Mouse (Mus musculus): ENCODE results near the gene Mt2. TPM values are rescaled to one million over a fixed set of nuclear protein-coding genes. Genes with fewer than 3 reads are reported as not detected.
"Not testable (repeated sequence)": the region's sequence is repeated elsewhere in the genome, so short reads cannot be mapped to it uniquely, and the experiment has no call there.

Mt2 gene
- polyA plus RNA-seq (2015; fragmentation: Nextera tagmentation; extraction: Ambion mirVana) = 30.4 and 53.8 TPM in 2 replicates

DNA sequence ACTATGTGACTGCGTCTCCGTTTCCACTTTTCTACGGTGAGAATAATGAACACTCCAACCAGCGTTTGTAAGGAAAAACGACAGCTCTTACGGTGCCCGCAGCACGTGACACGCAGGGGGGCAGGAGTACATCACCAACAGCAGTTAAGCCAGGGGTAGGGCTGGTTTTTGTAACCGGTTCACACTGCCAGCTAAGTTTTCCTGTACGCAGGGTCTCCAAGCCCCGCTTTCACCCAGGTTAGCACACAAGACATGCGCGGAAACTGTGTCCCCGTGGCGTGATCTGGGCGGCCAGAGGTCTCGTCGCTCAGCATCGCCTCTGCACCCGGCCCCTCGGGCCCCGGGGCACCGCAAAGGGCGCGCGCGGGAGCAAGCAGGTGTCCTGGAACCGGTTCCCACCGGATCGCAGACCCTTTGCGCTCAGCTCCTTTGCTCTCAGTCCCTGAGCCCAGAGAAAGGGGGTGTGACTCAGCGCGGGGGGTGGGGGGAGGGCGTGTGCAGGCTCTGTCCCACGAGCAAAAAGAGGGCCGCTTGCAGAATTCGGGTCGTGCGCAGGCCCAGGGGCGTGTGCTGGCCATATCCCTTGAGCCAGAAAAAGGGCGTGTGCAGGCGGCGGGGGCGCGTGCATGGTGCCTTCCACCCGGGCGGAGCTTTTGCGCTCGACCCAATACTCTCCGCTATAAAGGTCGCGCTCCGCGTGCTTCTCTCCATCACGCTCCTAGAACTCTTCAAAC is at the start of gene Mt2:
Mt2 (plus strand) TSS at position 590 of the 734 bp plus-strand sequence.
- Histone ChIP-seq H3K4me3 (ENCODE audit: low read length) (peak within 1 kb of the TSS; percentile 48), H3K9ac (ENCODE audit: low read depth, low read length) (peak within 1 kb of the TSS; percentile 62), H3K36me3 (ENCODE audit: control insufficient read depth, insufficient read depth, low read length) (no peaks in the 10 kb centered on the region), H3K4me1 (ENCODE audit: control insufficient read depth, insufficient read depth, low read depth, low read length) (peaks cover 12% of the 10 kb centered on the region), H3K27me3 (replicated peaks; ENCODE audit: control insufficient read depth, insufficient read depth, low read length) (peaks cover 38% of the 10 kb centered on the region), H3K27ac (ENCODE audit: low read depth, low read length) (peak within 1 kb of the TSS; percentile 44; the same call in 1 of the 2 replicates), H3K9me3 (ENCODE audit: control insufficient read depth, low read length) (no peaks in the 10 kb centered on the region), H3K4me2 (ENCODE audit: low read length) (peak within 1 kb of the TSS; percentile 88)
- peak; percentile 65 for ATAC-seq
- under 1% methylated on average over 54 of the region's 56 CpGs for WGBS

DNA sequence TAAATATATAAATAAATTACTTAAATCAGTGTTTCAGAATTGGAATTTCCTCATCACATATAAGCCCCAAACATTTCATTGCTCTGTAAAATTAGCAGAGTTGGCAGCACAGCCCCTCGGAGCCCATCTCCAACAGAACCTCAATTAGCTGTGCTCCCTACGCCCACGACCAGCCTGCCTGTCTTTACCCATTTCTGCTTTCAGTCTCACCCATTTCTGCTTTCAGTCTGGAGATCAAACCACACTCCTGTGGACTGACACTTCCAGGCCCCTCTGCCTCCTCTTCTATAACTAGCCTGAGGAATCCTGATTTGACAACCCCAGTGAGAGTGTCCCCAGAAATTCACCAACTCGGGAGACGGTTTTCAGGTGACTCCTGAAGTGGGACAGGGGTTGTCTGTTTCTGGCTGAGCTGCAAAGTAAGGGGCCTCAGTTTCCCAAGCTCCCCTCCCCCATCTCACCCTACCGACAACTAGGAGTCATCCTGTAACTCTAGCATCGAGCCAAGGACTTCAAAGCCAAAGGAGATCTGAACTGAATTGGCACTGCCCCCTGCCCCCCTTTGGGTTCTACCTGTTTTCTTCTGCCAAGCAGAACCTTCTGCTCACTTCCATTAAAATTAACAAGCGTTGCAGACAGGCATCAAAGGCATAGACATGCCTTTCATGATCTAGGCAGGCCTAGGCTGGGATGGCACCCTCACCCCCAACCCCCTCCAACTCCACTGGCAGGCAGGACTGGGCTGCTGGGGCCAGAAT is 49.6 kb upstream of the Mt2 start:
- no peak overlapping the region for H3K27ac ChIP-seq (ENCODE audit: low read depth, low read length)
- no peaks in the 10 kb centered on the region for H3K36me3 ChIP-seq (ENCODE audit: control insufficient read depth, insufficient read depth, low read length)
- no peaks in the 10 kb centered on the region for H3K9me3 ChIP-seq (ENCODE audit: control insufficient read depth, low read length)
- no peak overlapping the region for H3K4me3 ChIP-seq (ENCODE audit: low read length)
- H3K4me2 ChIP-seq (ENCODE audit: low read length) = no peak overlapping the region
- H3K4me1 ChIP-seq (ENCODE audit: control insufficient read depth, insufficient read depth, low read depth, low read length) = peaks cover 8% of the 10 kb centered on the region
- H3K9ac ChIP-seq (ENCODE audit: low read depth, low read length) = no peak overlapping the region
- ATAC-seq = no peak
- WGBS = 49% methylated on average over 8 of the region's 8 CpGs
- H3K27me3 ChIP-seq (replicated peaks; ENCODE audit: control insufficient read depth, insufficient read depth, low read length) = no peaks in the 10 kb centered on the region

DNA sequence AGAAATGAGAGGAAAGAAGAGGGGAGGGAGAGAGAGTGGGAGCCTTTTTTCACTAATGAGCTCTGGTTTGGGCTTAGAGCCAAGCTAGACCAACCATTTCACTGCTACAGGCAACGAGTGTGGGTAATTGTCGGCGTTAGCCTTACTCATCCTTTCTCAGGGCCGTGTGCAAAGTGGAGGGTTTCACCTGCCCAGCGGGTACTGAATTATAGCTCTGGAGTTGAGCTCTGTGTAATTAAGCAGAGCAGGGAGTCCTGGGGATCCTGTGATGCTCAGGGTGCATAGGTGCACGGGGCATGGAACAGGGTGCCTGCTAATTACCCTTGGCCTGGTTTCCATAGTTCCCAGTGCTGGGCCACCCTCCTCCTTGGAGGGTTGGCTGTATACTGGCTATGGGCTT is 44.8 kb upstream of the Mt2 start:
- H3K4me1 ChIP-seq (ENCODE audit: control insufficient read depth, insufficient read depth, low read depth, low read length) = peaks cover 2% of the 10 kb centered on the region; the same call in 1 of the 2 replicates
- H3K4me3 ChIP-seq (ENCODE audit: low read length) = no peak overlapping the region
- no peaks in the 10 kb centered on the region for H3K9me3 ChIP-seq (ENCODE audit: control insufficient read depth, low read length)
- WGBS = 54% methylated on average over 6 of the region's 6 CpGs
- H3K27me3 ChIP-seq (replicated peaks; ENCODE audit: control insufficient read depth, insufficient read depth, low read length) = no peaks in the 10 kb centered on the region
- no peaks in the 10 kb centered on the region for H3K36me3 ChIP-seq (ENCODE audit: control insufficient read depth, insufficient read depth, low read length)
- no peak overlapping the region for H3K4me2 ChIP-seq (ENCODE audit: low read length)
- ATAC-seq = peak; percentile 56; the same call in 1 of the 2 replicates
- H3K27ac ChIP-seq (ENCODE audit: low read depth, low read length) = no peak overlapping the region
- H3K9ac ChIP-seq (ENCODE audit: low read depth, low read length) = no peak overlapping the region

DNA sequence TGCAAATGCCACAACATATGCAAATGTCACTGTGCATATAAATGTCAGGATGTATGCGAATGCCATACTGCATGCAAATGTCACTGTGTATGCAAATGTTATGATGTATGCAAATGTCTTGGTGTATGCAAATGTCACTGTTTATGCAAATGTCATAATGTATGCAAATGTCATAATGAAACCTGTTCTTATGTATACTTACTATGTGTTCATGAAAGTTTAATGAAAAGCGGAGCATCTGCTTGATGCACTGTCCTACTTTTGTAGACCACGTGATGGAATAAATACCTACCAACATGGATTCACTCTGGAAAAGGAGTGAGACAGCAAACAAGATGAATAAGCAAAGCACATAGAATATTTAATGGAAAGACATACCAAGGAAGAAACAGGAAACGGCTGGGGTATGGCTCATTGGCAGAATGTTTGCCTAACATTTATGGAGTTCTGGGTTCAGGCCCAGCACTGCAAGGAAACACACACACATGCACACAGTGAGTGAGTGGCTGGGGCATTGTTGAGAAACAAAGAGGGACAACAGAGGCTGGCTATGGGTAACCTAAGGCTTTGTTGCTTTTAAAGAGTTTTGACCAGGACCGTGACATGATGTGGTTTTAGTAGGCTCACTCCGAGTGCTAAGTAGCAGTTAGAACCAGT is 43.2 kb upstream of the Mt2 start:
- ATAC-seq = no peak
- no peaks in the 10 kb centered on the region for H3K4me1 ChIP-seq (ENCODE audit: control insufficient read depth, insufficient read depth, low read depth, low read length)
- no peak overlapping the region for H3K4me3 ChIP-seq (ENCODE audit: low read length)
- WGBS = 68% methylated on average over 6 of the region's 6 CpGs
- no peaks in the 10 kb centered on the region for H3K27me3 ChIP-seq (replicated peaks; ENCODE audit: control insufficient read depth, insufficient read depth, low read length)
- H3K4me2 ChIP-seq (ENCODE audit: low read length) = no peak overlapping the region
- no peaks in the 10 kb centered on the region for H3K9me3 ChIP-seq (ENCODE audit: control insufficient read depth, low read length)
- no peak overlapping the region for H3K9ac ChIP-seq (ENCODE audit: low read depth, low read length)
- no peak overlapping the region for H3K27ac ChIP-seq (ENCODE audit: low read depth, low read length)
- H3K36me3 ChIP-seq (ENCODE audit: control insufficient read depth, insufficient read depth, low read length) = no peaks in the 10 kb centered on the region

DNA sequence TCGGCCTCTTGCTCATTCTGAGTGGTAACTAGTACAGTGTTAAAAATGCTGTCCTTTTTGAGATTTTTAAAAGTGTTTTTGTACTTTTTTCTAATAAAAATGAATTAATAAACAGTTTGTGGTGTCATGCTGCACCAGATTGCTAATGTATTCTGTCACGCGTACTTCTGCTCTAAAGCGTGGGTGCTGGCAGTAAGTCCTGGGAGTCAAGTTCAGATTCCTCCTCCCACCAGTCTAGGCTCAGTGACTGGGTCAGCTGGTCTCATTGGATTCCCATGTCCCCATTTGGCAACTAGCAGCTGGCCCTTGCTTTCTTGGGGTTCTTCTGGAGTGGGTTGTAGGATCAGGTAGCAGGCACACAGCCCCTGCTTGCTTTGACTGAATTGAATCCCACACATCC is 42.3 kb upstream of the Mt2 start:
- no peak overlapping the region for H3K4me2 ChIP-seq (ENCODE audit: low read length)
- no peaks in the 10 kb centered on the region for H3K4me1 ChIP-seq (ENCODE audit: control insufficient read depth, insufficient read depth, low read depth, low read length)
- WGBS = 89% methylated on average over 4 of the region's 4 CpGs
- no peak overlapping the region for H3K9ac ChIP-seq (ENCODE audit: low read depth, low read length)
- no peak for ATAC-seq
- H3K4me3 ChIP-seq (ENCODE audit: low read length) = no peak overlapping the region
- H3K9me3 ChIP-seq (ENCODE audit: control insufficient read depth, low read length) = no peaks in the 10 kb centered on the region
- no peaks in the 10 kb centered on the region for H3K27me3 ChIP-seq (replicated peaks; ENCODE audit: control insufficient read depth, insufficient read depth, low read length)
- no peak overlapping the region for H3K27ac ChIP-seq (ENCODE audit: low read depth, low read length)
- no peaks in the 10 kb centered on the region for H3K36me3 ChIP-seq (ENCODE audit: control insufficient read depth, insufficient read depth, low read length)

DNA sequence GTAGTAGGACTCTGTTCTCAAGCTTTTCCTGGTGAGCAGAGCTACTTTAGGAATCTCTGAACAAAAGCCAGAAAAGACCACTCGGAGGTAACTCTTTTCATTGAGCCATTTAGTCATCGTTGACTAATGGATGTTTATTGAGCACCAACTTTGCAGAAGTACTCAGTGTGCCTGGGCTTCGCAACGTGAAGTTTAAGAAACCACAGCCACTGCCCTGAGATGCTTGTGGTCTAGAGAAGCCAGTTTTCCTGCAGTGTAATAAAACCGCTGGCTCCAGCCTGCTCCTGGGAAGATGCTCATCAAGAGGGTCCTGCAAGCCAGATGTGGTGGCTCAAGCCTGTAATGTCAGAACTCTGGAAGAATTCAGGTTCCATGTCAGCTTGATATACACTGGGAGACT is 40.4 kb upstream of the Mt2 start:
- ATAC-seq = no peak
- Histone ChIP-seq H3K27ac (ENCODE audit: low read depth, low read length) (no peak overlapping the region), H3K9me3 (ENCODE audit: control insufficient read depth, low read length) (no peaks in the 10 kb centered on the region), H3K4me3 (ENCODE audit: low read length) (no peak overlapping the region), H3K9ac (ENCODE audit: low read depth, low read length) (no peak overlapping the region), H3K4me1 (ENCODE audit: control insufficient read depth, insufficient read depth, low read depth, low read length) (no peaks in the 10 kb centered on the region), H3K27me3 (replicated peaks; ENCODE audit: control insufficient read depth, insufficient read depth, low read length) (no peaks in the 10 kb centered on the region), H3K4me2 (ENCODE audit: low read length) (no peak overlapping the region), H3K36me3 (ENCODE audit: control insufficient read depth, insufficient read depth, low read length) (no peaks in the 10 kb centered on the region)
- WGBS = 79% methylated on average over 5 of the region's 5 CpGs

DNA sequence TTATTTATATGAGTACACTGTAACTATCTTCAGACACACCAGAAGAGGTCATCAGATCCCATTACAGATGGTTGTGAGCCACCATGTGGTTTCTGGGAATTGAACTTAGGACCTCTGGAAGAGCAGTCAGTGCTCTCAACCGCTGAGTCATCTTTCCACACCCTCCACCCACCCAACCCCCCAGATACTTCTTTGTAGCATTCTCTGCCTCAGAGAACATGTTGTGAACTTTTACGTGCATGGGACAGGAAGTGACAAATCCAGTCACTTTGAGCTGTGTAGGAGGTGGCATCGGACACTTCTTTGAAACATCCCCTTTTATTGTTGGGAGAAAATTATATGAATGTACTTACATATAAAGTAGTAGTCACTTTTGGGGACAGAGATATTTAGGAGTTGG is 37.9 kb upstream of the Mt2 start:
- not testable (repeated sequence) for H3K9me3 ChIP-seq (ENCODE audit: control insufficient read depth, low read length); H3K4me1 ChIP-seq (ENCODE audit: control insufficient read depth, insufficient read depth, low read depth, low read length); H3K27ac ChIP-seq (ENCODE audit: low read depth, low read length); ATAC-seq; H3K4me3 ChIP-seq (ENCODE audit: low read length); H3K36me3 ChIP-seq (ENCODE audit: control insufficient read depth, insufficient read depth, low read length); H3K27me3 ChIP-seq (replicated peaks; ENCODE audit: control insufficient read depth, insufficient read depth, low read length); H3K9ac ChIP-seq (ENCODE audit: low read depth, low read length); H3K4me2 ChIP-seq (ENCODE audit: low read length)
- 70% methylated on average over 3 of the region's 3 CpGs for WGBS

DNA sequence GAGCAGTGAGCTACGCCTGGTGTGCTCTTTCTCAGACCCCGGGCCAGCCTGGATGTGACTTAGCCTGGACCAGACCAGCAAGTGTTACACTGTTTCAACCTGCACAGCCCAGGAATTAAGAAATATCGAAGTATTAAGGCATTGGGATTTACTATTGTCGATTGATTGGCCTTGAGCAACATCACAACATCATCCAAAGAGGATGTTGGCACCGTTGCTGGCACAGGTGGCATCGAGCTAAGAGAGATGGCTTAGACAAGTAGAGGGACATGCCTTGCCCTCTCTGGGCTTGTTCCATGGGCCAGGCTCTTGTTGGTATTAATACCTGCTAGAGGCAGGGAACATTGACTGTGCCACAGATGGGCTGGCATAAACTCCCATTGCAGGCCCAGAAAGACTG is 36.9 kb upstream of the Mt2 start:
- H3K27me3 ChIP-seq (replicated peaks; ENCODE audit: control insufficient read depth, insufficient read depth, low read length) = no peaks in the 10 kb centered on the region
- WGBS = 93% methylated on average over 6 of the region's 6 CpGs
- no peak overlapping the region for H3K4me2 ChIP-seq (ENCODE audit: low read length)
- ATAC-seq = no peak
- no peak overlapping the region for H3K27ac ChIP-seq (ENCODE audit: low read depth, low read length)
- H3K36me3 ChIP-seq (ENCODE audit: control insufficient read depth, insufficient read depth, low read length) = no peaks in the 10 kb centered on the region
- no peaks in the 10 kb centered on the region for H3K4me1 ChIP-seq (ENCODE audit: control insufficient read depth, insufficient read depth, low read depth, low read length)
- H3K4me3 ChIP-seq (ENCODE audit: low read length) = no peak overlapping the region
- no peaks in the 10 kb centered on the region for H3K9me3 ChIP-seq (ENCODE audit: control insufficient read depth, low read length)
- no peak overlapping the region; the same call in 1 of the 2 replicates for H3K9ac ChIP-seq (ENCODE audit: low read depth, low read length)

DNA sequence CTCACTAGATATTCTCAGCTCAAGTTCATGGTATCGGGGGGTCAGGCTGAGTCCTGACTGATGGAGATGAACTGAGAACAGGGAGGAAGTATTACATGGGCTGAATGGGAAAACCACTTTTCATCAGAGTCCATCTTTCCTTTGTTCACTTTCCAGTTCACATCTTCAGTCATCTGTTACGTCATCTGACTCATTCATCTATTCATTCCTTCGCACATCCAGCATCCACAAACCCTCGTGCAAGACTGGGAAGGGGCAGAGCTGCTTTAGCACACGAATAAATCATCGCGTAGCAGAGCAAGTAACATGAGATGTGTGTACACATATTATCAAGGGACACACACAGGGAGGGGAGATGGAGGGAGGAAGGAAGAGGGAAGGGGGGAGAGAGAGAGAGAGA is 36.3 kb upstream of the Mt2 start:
- Histone ChIP-seq H3K36me3 (ENCODE audit: control insufficient read depth, insufficient read depth, low read length) (no peaks in the 10 kb centered on the region), H3K4me3 (ENCODE audit: low read length) (no peak overlapping the region), H3K4me2 (ENCODE audit: low read length) (no peak overlapping the region), H3K9ac (ENCODE audit: low read depth, low read length) (no peak overlapping the region), H3K9me3 (ENCODE audit: control insufficient read depth, low read length) (no peaks in the 10 kb centered on the region), H3K27me3 (replicated peaks; ENCODE audit: control insufficient read depth, insufficient read depth, low read length) (no peaks in the 10 kb centered on the region), H3K4me1 (ENCODE audit: control insufficient read depth, insufficient read depth, low read depth, low read length) (no peaks in the 10 kb centered on the region), H3K27ac (ENCODE audit: low read depth, low read length) (no peak overlapping the region)
- no peak for ATAC-seq
- WGBS = 83% methylated on average over 7 of the region's 7 CpGs
